ENCODE assay signal across 8 mouse cellular contexts in genomic region chr1:165035618-165036017, GRCm38 (mm10).
DNase-seq lines count a peak whose midpoint lies in the region; ATAC-seq and TF ChIP-seq lines count a peak whose summit lies in the region.

No protein-coding gene starts in this region.

- DNase-seq in hindbrain, embryonic 14.5 days (ENCODE audit: low spot score) = no peak
- peak; percentile 52 for DNase-seq in cerebellum, adult 8-10 months
- DNase-seq in kidney, adult 8-10 months = peak; percentile 9 to 50
- DNase-seq in testis, postnatal 14 days (ENCODE audit: low spot score) = no peak
- no peak for DNase-seq in heart, adult 9 months (ENCODE audit: low spot score in 2 of 2)

- no peaks in the 10 kb centered on the region for H3K4me1 ChIP-seq in hindbrain, embryonic 14.5 days (replicated peaks; ENCODE audit: control insufficient read depth, insufficient read depth, low read length)
- H3K4me1 ChIP-seq in hindbrain, embryonic 12.5 days = no peaks in the 10 kb centered on the region
- no peaks in the 10 kb centered on the region for H3K4me1 ChIP-seq in ES-Bruce4 (ENCODE audit: control insufficient read depth, insufficient read depth, low read length)

- H3K9me3 ChIP-seq in hindbrain, embryonic 14.5 days (ENCODE audit: control insufficient read depth, low read length) = no peaks in the 10 kb centered on the region
- no peaks in the 10 kb centered on the region for H3K9me3 ChIP-seq in hindbrain, embryonic 12.5 days (replicated peaks)
- H3K9me3 ChIP-seq in ES-Bruce4 (replicated peaks; ENCODE audit: control insufficient read depth, insufficient read depth, low read length, poor library complexity, severe bottlenecking) = no peaks in the 10 kb centered on the region

- H3K4me2 ChIP-seq in hindbrain, embryonic 14.5 days (replicated peaks) = no peak overlapping the region
- H3K4me2 ChIP-seq in hindbrain, embryonic 12.5 days (replicated peaks) = no peak overlapping the region

- H3K27ac ChIP-seq in hindbrain, embryonic 14.5 days = no peak overlapping the region
- no peak overlapping the region for H3K27ac ChIP-seq in hindbrain, embryonic 12.5 days
- H3K27ac ChIP-seq in ES-Bruce4 (ENCODE audit: insufficient read depth, low read length) = no peak overlapping the region

- peak; percentile 51; the same call in 1 of the 2 replicates for ATAC-seq in hindbrain, embryonic 14.5 days (ENCODE audit: low FRiP score)
- no peak for ATAC-seq in hindbrain, embryonic 12.5 days (ENCODE audit: low FRiP score)
- ATAC-seq in megakaryocyte progenitor cell, adult 5-6 weeks (replicated peaks; ENCODE audit: poor library complexity) = 0 out of 2 replicates have a peak, but pooled peaks have one; percentile 29

- TF ChIP-seq CTCF in ES-Bruce4 (IDR thresholded peaks at IDR 0.05; ENCODE audit: low read depth, low read length) = peak; percentile 22

- no peaks in the 10 kb centered on the region for H3K27me3 ChIP-seq in hindbrain, embryonic 14.5 days (ENCODE audit: control insufficient read depth, insufficient read depth, low read length)
- H3K27me3 ChIP-seq in hindbrain, embryonic 12.5 days = 0 out of 2 replicates have a peak, but pooled peaks cover 4% of the 10 kb centered on the region
- no peaks in the 10 kb centered on the region for H3K27me3 ChIP-seq in ES-Bruce4 (ENCODE audit: control insufficient read depth, insufficient read depth, low read length, poor library complexity, severe bottlenecking)

- H3K4me3 ChIP-seq in hindbrain, embryonic 14.5 days (replicated peaks; ENCODE audit: low read length) = no peak overlapping the region
- H3K4me3 ChIP-seq in hindbrain, embryonic 12.5 days = no peak overlapping the region
- H3K4me3 ChIP-seq in ES-Bruce4 (ENCODE audit: low read depth, low read length) = no peak overlapping the region

- no peak overlapping the region for H3K9ac ChIP-seq in hindbrain, embryonic 14.5 days
- H3K9ac ChIP-seq in hindbrain, embryonic 12.5 days = no peak overlapping the region
- H3K9ac ChIP-seq in ES-Bruce4 (ENCODE audit: low read depth, poor library complexity, severe bottlenecking) = no peak overlapping the region

- TF ChIP-seq POLR2A in ES-Bruce4 (IDR thresholded peaks at IDR 0.05; ENCODE audit: insufficient read depth, low read length) = no peak

- no peaks in the 10 kb centered on the region for H3K36me3 ChIP-seq in hindbrain, embryonic 14.5 days (replicated peaks; ENCODE audit: control insufficient read depth, insufficient read depth)
- H3K36me3 ChIP-seq in hindbrain, embryonic 12.5 days = no peaks in the 10 kb centered on the region
- H3K36me3 ChIP-seq in ES-Bruce4 (ENCODE audit: control insufficient read depth, insufficient read depth, low read length, poor library complexity, severe bottlenecking) = no peaks in the 10 kb centered on the region

- no peak for TF ChIP-seq EP300 in ES-Bruce4 (IDR thresholded peaks at IDR 0.05; ENCODE audit: insufficient read depth, low read depth, low read length)

- 89% methylated on average over 1 of the region's 1 CpGs for WGBS in hindbrain, embryonic 14.5 days
- WGBS in hindbrain, embryonic 12.5 days = 93% methylated on average over 1 of the region's 1 CpGs

Comparison
In these comparisons a context has a peak if more than half of its experiments do, and no peak if none do; other contexts are left out.
1. DNase-seq: peak in cerebellum, adult 8-10 months (single experiment) and kidney, adult 8-10 months (2 of 2); none in hindbrain, embryonic 14.5 days (single experiment), testis, postnatal 14 days (single experiment) and heart, adult 9 months (0 of 2).